Mouse (Mus musculus) B cell, adult 2 months (primary cell): ENCODE data around the gene Trim25.
"Not testable (repeated sequence)": the region's sequence is repeated elsewhere in the genome, so short reads cannot be mapped to it uniquely, and the experiment has no call there.

ENCODE experiments used
- DNase-seq, 2 experiments: peaks; one replicate each; pipeline ENCODE4 v3.0.0; 2022

Trim25 gene

GRCm38 (mm10) chr11:89025603-89026002 is 26.4 kb downstream of the Trim25 start:
- no peak for DNase-seq

GRCm38 (mm10) chr11:89026117-89026516 is 26.9 kb downstream of the Trim25 start:
- DNase-seq = no peak

- DNase-seq = peak; percentile 82 to 88
Measured at GRCm38 (mm10) chr11:89027955-89028361, 28.8 kb downstream of the Trim25 start.

GRCm38 (mm10) chr11:89028871-89029405 is 29.8 kb downstream of the Trim25 start:
- DNase-seq = peak; percentile 89 to 94

- no peak for DNase-seq
Measured at GRCm38 (mm10) chr11:89030552-89030951, 31.4 kb downstream of the Trim25 start.

GRCm38 (mm10) chr11:89031189-89031588 is 32.0 kb downstream of the Trim25 start:
- DNase-seq = no peak

- DNase-seq = no peak
Measured at GRCm38 (mm10) chr11:89034592-89034991, 35.4 kb downstream of the Trim25 start.

- DNase-seq = no peak
Measured at GRCm38 (mm10) chr11:89035552-89035951, 36.4 kb downstream of the Trim25 start.

- DNase-seq = no peak
Measured at GRCm38 (mm10) chr11:89038496-89038895, 39.3 kb downstream of the Trim25 start.

GRCm38 (mm10) chr11:89039325-89039724 is 40.1 kb downstream of the Trim25 start:
- DNase-seq = peak; percentile 88 to 90

- DNase-seq = not testable (repeated sequence)
Measured at GRCm38 (mm10) chr11:89041073-89041472, 41.9 kb downstream of the Trim25 start.

- DNase-seq = no peak
Measured at GRCm38 (mm10) chr11:89043046-89043445, 43.9 kb downstream of the Trim25 start.

GRCm38 (mm10) chr11:89045501-89045900 is 46.3 kb downstream of the Trim25 start:
- DNase-seq = not testable (repeated sequence)

- DNase-seq = no peak
Measured at GRCm38 (mm10) chr11:89046021-89046420, 46.8 kb downstream of the Trim25 start.

GRCm38 (mm10) chr11:89051767-89052166 is 52.6 kb downstream of the Trim25 start:
- DNase-seq = no peak

GRCm38 (mm10) chr11:89055931-89056690 is 56.9 kb downstream of the Trim25 start:
- DNase-seq = no peak

GRCm38 (mm10) chr11:89058515-89059270 is 59.5 kb downstream of the Trim25 start:
- peak; percentile 34 to 50 for DNase-seq

- DNase-seq = peak; percentile 53 to 61
Measured at GRCm38 (mm10) chr11:89059919-89060422, 60.8 kb downstream of the Trim25 start.

GRCm38 (mm10) chr11:89060423-89061089 is 61.4 kb downstream of the Trim25 start:
- peak; percentile 98 for DNase-seq

GRCm38 (mm10) chr11:89061362-89061761 is 62.2 kb downstream of the Trim25 start:
- DNase-seq = peak; percentile 27 to 37

GRCm38 (mm10) chr11:89064312-89064711 is 65.1 kb downstream of the Trim25 start:
- no peak for DNase-seq

GRCm38 (mm10) chr11:89065297-89065696 is 66.1 kb downstream of the Trim25 start:
- DNase-seq = peak; percentile 72 to 73

- no peak for DNase-seq
Measured at GRCm38 (mm10) chr11:89066126-89066525, 67.0 kb downstream of the Trim25 start.
